Mouse (Mus musculus) MEL (cell line): ENCODE results near the gene Cdk18. TPM values are rescaled to one million over a fixed set of nuclear protein-coding genes. Genes with fewer than 3 reads are reported as not detected.

Experiments used
- DNase-seq: peaks from one replicate; pipeline ENCODE4 v3.0.0; 2011; ENCODE audit warnings: low read depth, low spot score
- H3K27ac ChIP-seq: 2 replicates; pipeline ENCODE4 v1.5.1; 2012; ENCODE audit warnings: low read depth, mild to moderate bottlenecking, control low read depth, low read length, moderate library complexity; ENCODE audit not compliant: control insufficient read depth
- H3K27me3 ChIP-seq, 2 experiments: fragments of 150-350 bp in 1 of 2; sonication (generic) in 1 of 2; 2 replicates each; pipeline ENCODE4 v1.6.1; 2012; ENCODE audit warnings: low read length in 2 of 2, mild to moderate bottlenecking in 2 of 2, improper control_type of control experiment in 1 of 2, moderate library complexity in 1 of 2; ENCODE audit not compliant: insufficient read depth in 2 of 2, control insufficient read depth in 1 of 2
- H3K36me3 ChIP-seq, 2 experiments: 2 replicates each; pipeline ENCODE4 v1.6.1; 2012 to 2014; ENCODE audit warnings: low read length in 2 of 2, improper control_type of control experiment in 1 of 2, inconsistent platforms in 1 of 2, mild to moderate bottlenecking in 1 of 2; ENCODE audit not compliant: insufficient read depth in 2 of 2, control insufficient read depth in 1 of 2
- H3K4me1 ChIP-seq, 2 experiments: fragments of 150-350 bp in 1 of 2; sonication (generic) in 1 of 2; 2 replicates each; pipeline ENCODE4 v1.6.1; 2012; ENCODE audit warnings: low read length in 2 of 2, improper control_type of control experiment in 1 of 2, mild to moderate bottlenecking in 1 of 2; ENCODE audit not compliant: insufficient read depth in 2 of 2, control insufficient read depth in 1 of 2
- H3K4me3 ChIP-seq, 2 experiments: fragments of 150-350 bp in 1 of 2; sonication (generic) in 1 of 2; 2 replicates each; pipeline ENCODE4 v1.5.1; 2012; ENCODE audit warnings: low read depth in 2 of 2, low read length in 2 of 2, mild to moderate bottlenecking in 2 of 2, moderate library complexity in 2 of 2, control low read depth in 1 of 2, improper control_type of control experiment in 1 of 2; ENCODE audit not compliant: control insufficient read depth in 1 of 2, insufficient read depth in 1 of 2
- H3K79me2 ChIP-seq: 2 replicates; pipeline ENCODE4 v1.6.1; 2012; ENCODE audit warnings: mild to moderate bottlenecking, low read length, moderate library complexity; ENCODE audit not compliant: control insufficient read depth, poor library complexity, insufficient read depth
- H3K9ac ChIP-seq: 2 replicates; pipeline ENCODE4 v1.6.1; 2012; ENCODE audit warnings: low read depth, mild to moderate bottlenecking, control low read depth, low read length, moderate library complexity; ENCODE audit not compliant: control insufficient read depth, poor library complexity, severe bottlenecking
- H3K9me3 ChIP-seq: fragments of 150-350 bp; sonication (generic); replicated peaks from 2 replicates; pipeline ENCODE4 v1.6.1; 2012; ENCODE audit warnings: mild to moderate bottlenecking, low read length, improper control_type of control experiment, moderate library complexity; ENCODE audit not compliant: insufficient read depth
- ELF1 ChIP-seq: IDR thresholded peaks from 2 replicates; pipeline ENCODE4 v1.6.1; 2014; ENCODE audit warnings: low read depth, mild to moderate bottlenecking, inconsistent platforms, low read length, improper control_type of control experiment, moderate library complexity
- EP300 ChIP-seq, 2 experiments: IDR thresholded peaks; 2 replicates each; pipeline ENCODE4 v1.6.1; 2011; ENCODE audit warnings: improper control_type of control experiment in 2 of 2, low read length in 2 of 2, low read depth in 1 of 2, mild to moderate bottlenecking in 1 of 2
- ETS1 ChIP-seq: IDR thresholded peaks from 2 replicates; pipeline ENCODE4 v1.6.1; 2012; ENCODE audit warnings: low read depth, mild to moderate bottlenecking, inconsistent platforms, low read length, improper control_type of control experiment, moderate library complexity
- KAT2A ChIP-seq: conservative IDR thresholded peaks from 2 replicates; pipeline ENCODE4 v1.6.1; 2012; ENCODE audit warnings: low read depth, low read length, improper control_type of control experiment, inconsistent platforms
- MAX ChIP-seq: IDR thresholded peaks from 2 replicates; pipeline ENCODE4 v1.6.1; 2011; ENCODE audit warnings: low read length, improper control_type of control experiment
- MAZ ChIP-seq: IDR thresholded peaks from 2 replicates; pipeline ENCODE4 v1.6.1; 2012; ENCODE audit warnings: low read depth, mild to moderate bottlenecking, inconsistent platforms, low read length, improper control_type of control experiment
- MEF2A ChIP-seq: IDR thresholded peaks from 2 replicates; pipeline ENCODE4 v1.6.1; 2014; ENCODE audit warnings: low read depth, mild to moderate bottlenecking, inconsistent platforms, low read length, improper control_type of control experiment; ENCODE audit not compliant: poor library complexity, insufficient replicate concordance, severe bottlenecking; ENCODE audit errors: extremely low read depth
- MYB ChIP-seq: IDR thresholded peaks from 2 replicates; pipeline ENCODE4 v1.6.1; 2011; ENCODE audit warnings: mild to moderate bottlenecking, low read depth, low read length, improper control_type of control experiment
- POLR2A ChIP-seq, 2 experiments: IDR thresholded peaks; 2 replicates each; pipeline ENCODE4 v1.6.1; 2011 to 2012; ENCODE audit warnings: low read length in 2 of 2, mild to moderate bottlenecking in 2 of 2, control low read depth in 1 of 2, improper control_type of control experiment in 1 of 2, low read depth in 1 of 2, moderate library complexity in 1 of 2; ENCODE audit not compliant: control insufficient read depth in 1 of 2, insufficient read depth in 1 of 2, poor library complexity in 1 of 2
- RAD21 ChIP-seq: IDR thresholded peaks from 2 replicates; pipeline ENCODE4 v1.6.1; 2011; ENCODE audit warnings: mild to moderate bottlenecking, low read depth, low read length, improper control_type of control experiment
- SIN3A ChIP-seq: IDR thresholded peaks from 2 replicates; pipeline ENCODE4 v1.6.1; 2012; ENCODE audit warnings: low read length, improper control_type of control experiment, inconsistent platforms
- TAL1 ChIP-seq: IDR thresholded peaks from 2 replicates; pipeline ENCODE4 v1.6.1; 2012; ENCODE audit warnings: mild to moderate bottlenecking, inconsistent platforms, low read length, moderate library complexity, mixed read lengths
- TBP ChIP-seq: IDR thresholded peaks from 2 replicates; pipeline ENCODE4 v1.8.0; 2011; ENCODE audit warnings: low read depth, low read length, improper control_type of control experiment
- USF1 ChIP-seq: IDR thresholded peaks from 2 replicates; pipeline ENCODE4 v1.6.1; 2014; ENCODE audit warnings: low read depth, mild to moderate bottlenecking, inconsistent platforms, low read length, improper control_type of control experiment, moderate library complexity
- USF2 ChIP-seq, 2 experiments: IDR thresholded peaks; 2 replicates each; pipeline ENCODE4 v1.6.1; 2011 to 2012; ENCODE audit warnings: improper control_type of control experiment in 2 of 2, low read length in 2 of 2, borderline replicate concordance in 1 of 2, inconsistent platforms in 1 of 2, low read depth in 1 of 2, mild to moderate bottlenecking in 1 of 2; ENCODE audit not compliant: insufficient read depth in 1 of 2
- ZC3H11A ChIP-seq: IDR thresholded peaks from 2 replicates; pipeline ENCODE4 v1.6.1; 2012; ENCODE audit warnings: low read depth, mild to moderate bottlenecking, inconsistent platforms, low read length, improper control_type of control experiment
- polyA plus RNA-seq, 2 experiments: library from polyadenylated mRNA; stranded (reverse) in 1 of 2; unstranded in 1 of 2; fragments of >175 nt in 1 of 2; fragments of >200 nt in 1 of 2; gene quantifications; 2 replicates each; pipeline versions ENCODE4 v1.2.1 to v1.2.4; 2012; ENCODE audit warnings: low replicate concordance in 2 of 2, low read depth in 1 of 2; ENCODE audit not compliant: insufficient read length in 2 of 2, insufficient read depth in 1 of 2, missing spikeins in 1 of 2
- total RNA-seq: library from RNA; depleted of rRNA; stranded (reverse); fragments of 300-350 nt; gene quantifications from 2 replicates; pipeline ENCODE4 v1.2.3, GENCODE M21; 2012

Cdk18 gene
- total and polyA plus RNA-seq, 3 experiments, result 1.3 to 15.7 TPM; not detected in 1

DNA sequence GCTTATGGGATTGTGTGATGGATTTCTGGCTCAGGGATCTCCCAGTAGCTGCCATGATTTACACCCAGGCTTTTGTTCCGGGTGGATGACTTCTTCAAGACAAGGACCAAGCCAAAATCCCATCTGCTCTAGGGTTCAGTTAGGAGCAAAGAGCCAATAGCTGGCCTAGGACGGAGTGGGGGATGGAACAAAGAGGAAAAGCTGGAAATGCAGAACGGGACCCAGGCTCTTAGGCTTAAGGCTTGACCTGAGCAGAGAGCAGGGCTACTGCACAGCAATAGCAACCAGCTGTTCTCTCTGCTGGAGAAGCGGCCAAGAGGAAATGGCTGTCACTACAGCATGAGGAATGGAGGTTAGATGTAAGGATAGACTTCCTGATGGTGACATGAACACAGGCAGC lies 14.2 kb downstream of the Cdk18 start:
- H3K9ac ChIP-seq, result no peak overlapping the region
- peaks cover 0 to 7% of the 10 kb centered on the region in 2 experiments; a peak in 1 of 4 replicates for H3K4me1 ChIP-seq
- H3K27ac ChIP-seq, result no peak overlapping the region
- no peak for DNase-seq
- H3K79me2 ChIP-seq, result no peaks in the 10 kb centered on the region
- no peaks in the 10 kb centered on the region for H3K9me3 ChIP-seq
- no peaks in the 10 kb centered on the region for H3K27me3 ChIP-seq
- TF ChIP-seq EP300 (IDR thresholded peaks at IDR 0.05; ENCODE audit: low read depth in 1 of 2, low read length in 2 of 2) (no peak), MYB (no peak), POLR2A (IDR thresholded peaks at IDR 0.05; ENCODE audit: control insufficient read depth in 1 of 2, insufficient read depth in 1 of 2, low read depth in 1 of 2, low read length in 2 of 2, poor library complexity in 1 of 2) (no peak), MEF2A (no peak), ZC3H11A (no peak), USF1 (no peak), TBP (no peak)
- TF ChIP-seq, all 39 proteins: peak for 0
- Histone ChIP-seq H3K4me3 (no peak overlapping the region), H3K36me3 (no peaks in the 10 kb centered on the region; a peak in 1 of 4 replicates)

DNA sequence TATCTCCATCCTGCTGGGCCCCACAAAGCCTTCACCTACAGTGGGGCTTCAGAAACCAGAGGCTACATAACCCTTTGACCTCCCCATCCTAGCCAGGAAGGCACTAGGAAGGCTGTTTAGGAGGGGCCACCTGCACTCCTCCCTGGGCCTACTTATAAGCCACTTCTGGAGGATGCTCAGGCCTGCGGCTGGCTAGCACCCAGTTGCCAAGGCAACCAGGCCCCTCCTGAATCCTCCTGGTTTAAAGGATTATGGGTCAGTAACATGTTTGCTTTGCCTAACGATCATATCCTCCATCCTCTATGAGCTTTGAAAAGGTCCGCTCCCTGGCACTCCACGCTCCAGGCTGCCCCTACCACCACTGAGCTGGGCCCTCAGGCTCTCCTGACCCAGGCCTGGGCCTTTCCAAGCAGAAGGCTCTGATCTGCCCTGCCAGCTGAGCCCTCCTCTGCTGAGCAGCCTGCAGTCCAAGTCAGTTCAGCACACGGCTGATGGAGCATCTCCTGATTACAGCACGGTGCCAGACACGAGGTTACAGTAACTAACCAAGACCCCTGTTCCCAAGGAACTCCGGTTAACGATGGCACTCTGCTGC lies 16.0 kb downstream of the Cdk18 start:
- Histone ChIP-seq H3K36me3 (no peaks in the 10 kb centered on the region; a peak in 1 of 4 replicates), H3K9me3 (no peaks in the 10 kb centered on the region), H3K27ac (no peak overlapping the region), H3K9ac (no peak overlapping the region), H3K27me3 (no peaks in the 10 kb centered on the region), H3K4me3 (no peak overlapping the region), H3K4me1 (peaks cover 0 to 7% of the 10 kb centered on the region in 2 experiments; a peak in 1 of 4 replicates), H3K79me2 (no peaks in the 10 kb centered on the region)
- DNase-seq, result no peak
- TF ChIP-seq USF2 (IDR thresholded peaks at IDR 0.05; ENCODE audit: borderline replicate concordance in 1 of 2, insufficient read depth in 1 of 2, low read depth in 1 of 2, low read length in 2 of 2) (no peak), ETS1 (no peak), KAT2A (no peak), SIN3A (no peak), ELF1 (no peak), TAL1 (no peak), MAX (no peak), RAD21 (no peak), MAZ (no peak)
- TF ChIP-seq, all 39 proteins: peak for 0
